Mouse (Mus musculus) liver, embryonic 14.5 days (tissue): ENCODE measurements at regions not wholly inside any gene's neighbourhood (a gene's known extent, or its start where the extent isn't known, plus 50 kb on each side); places are given as distances from the start of the nearest gene placed in this dataset.

ENCODE experiments used
- CTCF ChIP-seq: IDR thresholded peaks from 2 replicates; pipeline ENCODE4 v1.5.1; 2016; ENCODE audit warnings: antibody characterized with exemption, low read depth, control low read depth
- EP300 ChIP-seq: IDR thresholded peaks from 2 replicates; pipeline ENCODE4 v1.6.1; 2016; ENCODE audit warnings: antibody characterized with exemption, low read depth

- TF ChIP-seq EP300 (no peak), CTCF (no peak)
These were observed 447.9 kb upstream of the Nr2f2 start for GRCm38 (mm10) chr7:70814391-70814790.
